Mouse (Mus musculus): Measurements from ENCODE around the gene Bicdl1. TPM values are rescaled to one million over a fixed set of nuclear protein-coding genes. Genes with fewer than 3 reads are reported as not detected.

The Bicdl1 gene
- 1 to 10 TPM; 1.3 to 1.5 TPM for total RNA-seq (2023)

DNA sequence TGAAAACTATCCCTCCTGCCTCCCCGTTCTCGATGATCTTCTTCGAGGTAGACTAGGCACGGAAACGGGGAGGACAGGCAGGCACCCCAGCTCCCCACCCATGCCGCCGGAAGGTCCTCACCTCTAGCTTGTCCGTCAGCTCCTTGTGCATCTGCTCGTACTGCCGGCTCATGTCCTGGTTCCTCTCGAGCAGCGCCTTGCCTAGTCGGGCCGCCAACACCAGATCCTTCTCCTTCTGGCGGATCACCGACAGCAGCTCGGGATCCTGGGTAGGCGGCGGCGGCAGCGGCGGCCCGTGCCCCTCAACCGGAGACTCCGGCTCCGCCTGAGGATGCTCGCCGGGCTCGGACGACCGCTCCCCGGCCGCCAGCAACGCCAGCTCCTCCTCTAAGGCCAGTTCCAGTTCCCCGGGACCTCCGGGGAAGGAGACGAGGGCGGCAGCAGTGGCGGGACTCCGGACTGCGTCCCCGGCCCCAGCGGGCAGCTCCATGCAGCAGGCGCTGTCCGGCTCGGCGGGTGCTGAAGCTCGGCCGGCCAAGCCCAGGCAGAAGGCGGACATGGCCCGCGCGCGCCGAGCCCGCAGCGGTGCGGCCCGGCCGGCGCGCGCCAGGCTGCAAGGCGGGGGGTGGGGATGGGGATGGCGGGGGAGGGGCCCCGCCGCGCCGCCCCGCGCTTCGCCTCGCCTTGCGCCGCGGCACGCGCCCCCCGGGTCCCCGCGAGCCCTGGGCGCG is at the start of gene Bicdl1:
Gene Bicdl1 (minus strand): TSS at position 621 of the 731 bp plus-strand sequence.

DNA sequence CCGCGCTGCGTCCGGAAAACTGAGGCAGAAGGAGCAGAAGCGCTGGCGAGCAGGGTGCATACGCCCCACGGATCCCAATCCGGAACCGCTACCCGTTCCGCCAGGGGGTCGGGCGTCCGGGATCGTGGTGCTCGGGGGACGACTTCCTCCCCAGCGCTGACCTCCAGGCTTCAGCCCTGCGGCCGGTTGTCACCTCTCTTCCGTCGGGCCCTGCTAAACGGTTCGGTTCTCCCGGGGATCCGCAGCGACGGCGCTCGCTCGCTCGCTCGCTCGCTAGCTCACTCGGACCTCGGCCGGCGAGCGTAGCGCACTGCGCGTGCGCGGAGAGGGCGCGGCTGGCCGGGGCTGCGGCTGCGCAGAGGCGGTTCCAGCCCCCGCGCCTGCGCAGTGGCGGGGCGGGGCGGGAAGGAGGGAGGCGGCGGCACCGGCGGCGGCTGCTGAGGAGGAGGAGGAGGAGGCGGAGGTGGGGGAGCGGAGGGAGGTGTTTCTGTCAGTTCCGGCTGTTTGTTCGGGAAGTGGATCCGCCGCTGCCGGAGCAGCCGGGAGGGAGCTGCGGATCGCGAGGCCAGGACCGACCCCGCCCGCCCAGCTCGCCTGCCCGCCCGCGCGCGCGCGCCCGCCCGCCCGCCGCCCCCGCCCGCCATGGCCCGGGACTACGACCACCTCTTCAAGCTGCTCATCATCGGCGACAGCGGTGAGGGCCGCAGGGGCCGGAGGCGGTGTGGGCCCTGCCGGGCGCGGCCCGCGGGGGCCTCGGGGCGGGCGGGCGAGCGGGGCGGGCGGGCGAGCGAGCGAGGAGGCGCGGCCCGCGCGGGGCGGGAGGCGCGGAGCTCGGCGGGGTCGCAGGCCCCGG is 99.7 kb downstream of the Bicdl1 start, which contains the start of gene Rab35:
Gene Rab35 (plus strand): TSS at position 404 of the 853 bp plus-strand sequence.

Other genes with a start within 250 kb of the Bicdl1 start
- gene Sirt4, start 246.9 kb downstream of the Bicdl1 start, total RNA-seq (2023): 1 to 10 TPM; 3.0 to 5.4 TPM
- 100 to 1,000 TPM; 402 to 404 TPM for gene Pxn, start 224.9 kb downstream of the Bicdl1 start, total RNA-seq (2023)
- 100 to 1,000 TPM; 686 to 781 TPM for gene Rplp0, start 172.2 kb downstream of the Bicdl1 start, total RNA-seq (2023)
- gene Gcn1l1, start 166.4 kb downstream of the Bicdl1 start, total RNA-seq (2023): 10 to 100 TPM; 26.8 to 29.8 TPM
- gene Rab35, start 99.7 kb downstream of the Bicdl1 start, total RNA-seq (2023): 10 to 100 TPM; 60.7 to 61.7 TPM
- 10 to 100 TPM; 40.7 to 50.9 TPM for gene Cit, start 113.7 kb upstream of the Bicdl1 start, total RNA-seq (2023)

All from neutrophil, adult 59 days (primary cell).